Mouse (Mus musculus): ENCODE measurements around the gene Srgap3. TPM values are rescaled to one million over a fixed set of nuclear protein-coding genes. Genes with fewer than 3 reads are reported as not detected.
"Not testable (repeated sequence)": the region's sequence is repeated elsewhere in the genome, so short reads cannot be mapped to it uniquely, and the experiment has no call there.

The Srgap3 gene
- polyA plus RNA-seq, 1 experiment from 2014 or later = 0.13 TPM

- Histone ChIP-seq H3K4me2 (ENCODE audit: low read depth, low read length) (no peak overlapping the region), H3K27ac (ENCODE audit: low read depth) (no peak overlapping the region), H3K9me3 (ENCODE audit: low read length) (no peaks in the 10 kb centered on the region), H3K36me3 (replicated peaks; ENCODE audit: insufficient read depth, low read length) (no peaks in the 10 kb centered on the region), H3K4me1 (ENCODE audit: insufficient read depth) (0 out of 2 replicates have a peak, but pooled peaks cover 2% of the 10 kb centered on the region), H3K9ac (replicated peaks) (no peak overlapping the region), H3K27me3 (ENCODE audit: insufficient read depth, low read length) (no peaks in the 10 kb centered on the region), H3K4me3 (ENCODE audit: low read depth, low read length) (no peak overlapping the region)
- WGBS (ENCODE audit: insufficient replicate concordance) = 43% methylated on average over 5 of the region's 5 CpGs
- TF ChIP-seq CTCF (IDR thresholded peaks at IDR 0.05; ENCODE audit: low read depth) (peak; percentile 65), EP300 (IDR thresholded peaks at IDR 0.05; ENCODE audit: low read depth) (no peak)
- ATAC-seq (no peak), DNase-seq (no peak)
Measured at GRCm38 (mm10) chr6:112717168-112717567, 229.9 kb downstream of the Srgap3 start.

- Histone ChIP-seq H3K27ac (ENCODE audit: low read depth) (no peak overlapping the region), H3K4me1 (ENCODE audit: insufficient read depth) (0 out of 2 replicates have a peak, but pooled peaks cover 2% of the 10 kb centered on the region), H3K9ac (replicated peaks) (no peak overlapping the region), H3K36me3 (replicated peaks; ENCODE audit: insufficient read depth, low read length) (no peaks in the 10 kb centered on the region), H3K9me3 (ENCODE audit: low read length) (no peaks in the 10 kb centered on the region), H3K27me3 (ENCODE audit: insufficient read depth, low read length) (no peaks in the 10 kb centered on the region), H3K4me2 (ENCODE audit: low read depth, low read length) (no peak overlapping the region), H3K4me3 (ENCODE audit: low read depth, low read length) (no peak overlapping the region)
- ATAC-seq = no peak
- TF ChIP-seq EP300 (IDR thresholded peaks at IDR 0.05; ENCODE audit: low read depth) (0 out of 2 replicates have a peak, but pooled peaks have one; percentile 20), CTCF (IDR thresholded peaks at IDR 0.05; ENCODE audit: low read depth) (no peak)
- DNase-seq = no peak
- 54% methylated on average over 3 of the region's 3 CpGs for WGBS (ENCODE audit: insufficient replicate concordance)
Measured at GRCm38 (mm10) chr6:112713951-112714350, 233.1 kb downstream of the Srgap3 start.

DNA sequence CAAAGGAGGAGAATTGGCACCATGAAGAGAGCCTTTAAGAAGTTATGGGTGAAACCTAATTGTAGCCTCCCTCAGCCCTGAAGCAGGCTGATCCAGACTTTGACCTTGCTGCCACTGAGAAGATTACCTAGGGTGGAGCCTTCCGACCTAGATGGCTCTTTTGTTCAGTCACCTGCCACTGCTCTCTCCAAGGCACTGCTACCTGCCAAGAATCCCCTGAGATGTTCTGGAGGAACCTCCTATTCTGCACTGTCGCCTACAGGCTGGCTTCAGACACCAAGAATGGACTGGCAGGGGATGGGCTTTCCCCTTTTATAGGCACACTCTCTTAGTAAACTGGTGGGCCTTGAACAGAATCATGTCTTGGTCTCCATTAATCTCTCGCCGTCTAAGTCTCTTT is 244.8 kb downstream of the Srgap3 start:
- not testable (repeated sequence) for H3K27me3 ChIP-seq (ENCODE audit: insufficient read depth, low read length); DNase-seq; H3K4me1 ChIP-seq (ENCODE audit: insufficient read depth); H3K4me2 ChIP-seq (ENCODE audit: low read depth, low read length); H3K9me3 ChIP-seq (ENCODE audit: low read length); H3K27ac ChIP-seq (ENCODE audit: low read depth); H3K36me3 ChIP-seq (replicated peaks; ENCODE audit: insufficient read depth, low read length); H3K4me3 ChIP-seq (ENCODE audit: low read depth, low read length); H3K9ac ChIP-seq (replicated peaks); ATAC-seq
- WGBS (ENCODE audit: insufficient replicate concordance) = 78% methylated on average over 4 of the region's 4 CpGs

- Histone ChIP-seq H3K9me3 (ENCODE audit: low read length) (no peaks in the 10 kb centered on the region), H3K4me3 (ENCODE audit: low read depth, low read length) (no peak overlapping the region), H3K9ac (replicated peaks) (no peak overlapping the region), H3K27me3 (ENCODE audit: insufficient read depth, low read length) (no peaks in the 10 kb centered on the region), H3K27ac (ENCODE audit: low read depth) (no peak overlapping the region), H3K4me2 (ENCODE audit: low read depth, low read length) (no peak overlapping the region), H3K4me1 (ENCODE audit: insufficient read depth) (peaks cover 8% of the 10 kb centered on the region), H3K36me3 (replicated peaks; ENCODE audit: insufficient read depth, low read length) (no peaks in the 10 kb centered on the region)
- ATAC-seq (no peak), DNase-seq (peak; percentile 69)
- TF ChIP-seq EP300 (IDR thresholded peaks at IDR 0.05; ENCODE audit: low read depth) = no peak
- TF ChIP-seq CTCF (IDR thresholded peaks at IDR 0.05; ENCODE audit: low read depth) = peak; percentile 89
- 0% methylated on average over 1 of the region's 1 CpGs for WGBS (ENCODE audit: insufficient replicate concordance)
Measured at GRCm38 (mm10) chr6:112700392-112700791, 246.7 kb downstream of the Srgap3 start.

GRCm38 (mm10) chr6:112699115-112699514 is 248.0 kb downstream of the Srgap3 start:
- 67% methylated on average over 1 of the region's 1 CpGs for WGBS (ENCODE audit: insufficient replicate concordance)
- Histone ChIP-seq H3K9me3 (ENCODE audit: low read length) (no peaks in the 10 kb centered on the region), H3K27me3 (ENCODE audit: insufficient read depth, low read length) (no peaks in the 10 kb centered on the region), H3K4me3 (ENCODE audit: low read depth, low read length) (no peak overlapping the region), H3K4me2 (ENCODE audit: low read depth, low read length) (no peak overlapping the region), H3K9ac (replicated peaks) (no peak overlapping the region), H3K27ac (ENCODE audit: low read depth) (no peak overlapping the region), H3K36me3 (replicated peaks; ENCODE audit: insufficient read depth, low read length) (no peaks in the 10 kb centered on the region), H3K4me1 (ENCODE audit: insufficient read depth) (peaks cover 8% of the 10 kb centered on the region)
- ATAC-seq (no peak), DNase-seq (no peak)
- TF ChIP-seq EP300 (IDR thresholded peaks at IDR 0.05; ENCODE audit: low read depth) (no peak), CTCF (IDR thresholded peaks at IDR 0.05; ENCODE audit: low read depth) (no peak)

GRCm38 (mm10) chr6:112696056-112696950 is 250.8 kb downstream of the Srgap3 start, which contains the start of gene Rad18:
Rad18 (minus strand) TSS chr6:112696686.
- Histone ChIP-seq H3K4me3 (ENCODE audit: low read depth, low read length) (peak within 1 kb of the TSS; percentile 93), H3K4me2 (ENCODE audit: low read depth, low read length) (peak within 1 kb of the TSS; percentile 85), H3K4me1 (ENCODE audit: insufficient read depth) (peaks cover 8% of the 10 kb centered on the region), H3K36me3 (replicated peaks; ENCODE audit: insufficient read depth, low read length) (0 out of 2 replicates have a peak, but pooled peaks cover 4% of the 10 kb centered on the region), H3K27ac (ENCODE audit: low read depth) (peak within 1 kb of the TSS; percentile 92), H3K9me3 (ENCODE audit: low read length) (no peaks in the 10 kb centered on the region), H3K27me3 (ENCODE audit: insufficient read depth, low read length) (no peaks in the 10 kb centered on the region), H3K9ac (replicated peaks) (peak within 1 kb of the TSS; percentile 85)
- WGBS (ENCODE audit: insufficient replicate concordance) = under 1% methylated on average over 73 of the region's 77 CpGs
- peak; percentile 96 for ATAC-seq
- DNase-seq = peak; percentile 89
- TF ChIP-seq CTCF (IDR thresholded peaks at IDR 0.05; ENCODE audit: low read depth) = no peak
- no peak for TF ChIP-seq EP300 (IDR thresholded peaks at IDR 0.05; ENCODE audit: low read depth)

Measured in liver, postnatal 0 days (tissue).